Mouse (Mus musculus) right cerebral cortex, postnatal 36 days (tissue): ENCODE results near the gene Oxct2a.
"Not testable (repeated sequence)": the region's sequence is repeated elsewhere in the genome, so short reads cannot be mapped to it uniquely, and the experiment has no call there.

Experiments used
- DNase-seq, 2 experiments: peaks; one replicate each; pipeline ENCODE4 v3.0.0; 2022; ENCODE audit warnings: low spot score in 2 of 2, mixed read lengths in 1 of 2

Oxct2a gene

DNA sequence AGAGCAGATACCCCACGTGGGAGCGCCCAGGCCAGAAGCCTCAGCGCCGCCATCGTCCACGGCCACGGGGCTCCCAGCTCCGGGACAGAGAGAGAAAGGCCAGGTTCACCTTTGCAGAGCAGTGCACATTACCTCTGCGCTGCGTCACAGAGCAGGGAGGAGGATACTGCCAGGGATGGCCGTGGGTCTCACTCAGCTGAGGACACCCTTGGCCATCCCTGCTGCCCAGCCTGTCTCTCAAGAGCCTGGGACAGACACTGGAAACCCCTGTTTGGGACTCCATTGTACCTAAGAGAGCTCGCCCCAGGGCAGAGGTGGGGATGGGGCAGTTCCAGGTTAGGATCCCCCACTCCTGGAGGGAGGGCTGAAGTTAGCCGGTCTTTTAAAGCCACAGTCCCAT, at the start of gene Oxct2a:
Gene Oxct2a, minus strand, starts transcription at position 101 of the 400 bp plus-strand sequence.
- no peak for DNase-seq

DNA sequence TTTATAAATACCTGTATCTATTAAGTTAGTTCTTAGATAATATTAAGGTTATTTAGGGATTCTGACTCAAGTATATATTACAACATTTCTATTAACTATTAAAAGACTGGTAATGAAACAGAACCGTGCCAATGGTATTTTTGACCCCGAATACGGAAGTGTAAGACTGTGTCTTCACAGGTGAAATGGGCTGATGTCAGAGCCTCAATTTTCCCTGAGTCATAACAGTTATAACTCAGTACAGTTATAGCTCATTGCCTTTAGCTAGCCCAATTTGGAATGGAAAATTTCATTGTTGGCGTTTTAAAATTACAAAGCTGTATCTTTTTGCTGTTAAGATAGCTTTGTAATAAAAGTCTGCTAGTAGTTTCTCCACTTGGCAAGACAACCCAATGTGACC, 40.1 kb upstream of the Oxct2a start:
- DNase-seq: no peak

DNA sequence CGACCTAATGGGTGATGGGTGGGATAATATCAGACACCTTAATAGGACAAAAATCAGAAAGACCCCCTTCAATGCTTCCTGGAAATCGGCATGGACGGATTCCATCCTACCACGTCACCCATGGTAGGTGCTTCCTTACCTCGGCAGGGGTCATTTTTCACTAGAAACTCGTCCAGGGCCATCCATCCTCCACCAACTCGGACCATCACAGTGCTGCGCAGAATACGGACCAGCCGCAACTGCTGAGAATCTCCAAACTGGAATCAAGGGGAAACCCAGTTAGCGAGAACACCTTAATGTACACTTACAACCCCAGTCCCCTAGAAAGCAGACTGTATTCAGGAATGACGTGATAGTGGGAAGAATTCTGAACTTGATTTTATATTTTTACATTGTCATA, 37.3 kb upstream of the Oxct2a start:
- no peak for DNase-seq

DNA sequence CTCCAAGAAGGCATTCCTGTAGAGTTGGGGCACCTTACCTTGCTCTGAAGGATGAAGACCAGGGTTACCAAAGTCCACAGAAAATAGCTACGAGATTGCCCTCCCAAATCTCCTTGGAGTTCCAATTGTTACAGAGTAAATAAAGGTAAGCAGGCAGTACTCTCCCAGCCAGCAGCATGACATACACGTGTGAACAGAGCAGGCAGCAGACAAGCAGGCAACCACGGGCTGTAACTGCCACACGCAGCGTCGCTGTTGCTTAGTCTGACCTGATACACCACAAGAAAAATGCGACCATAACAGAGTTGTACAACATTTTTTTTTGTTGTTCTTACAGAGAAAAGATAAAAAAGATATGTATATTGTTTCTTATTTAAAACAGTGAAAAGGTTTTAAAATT, 35.2 kb upstream of the Oxct2a start:
- no peak for DNase-seq

DNA sequence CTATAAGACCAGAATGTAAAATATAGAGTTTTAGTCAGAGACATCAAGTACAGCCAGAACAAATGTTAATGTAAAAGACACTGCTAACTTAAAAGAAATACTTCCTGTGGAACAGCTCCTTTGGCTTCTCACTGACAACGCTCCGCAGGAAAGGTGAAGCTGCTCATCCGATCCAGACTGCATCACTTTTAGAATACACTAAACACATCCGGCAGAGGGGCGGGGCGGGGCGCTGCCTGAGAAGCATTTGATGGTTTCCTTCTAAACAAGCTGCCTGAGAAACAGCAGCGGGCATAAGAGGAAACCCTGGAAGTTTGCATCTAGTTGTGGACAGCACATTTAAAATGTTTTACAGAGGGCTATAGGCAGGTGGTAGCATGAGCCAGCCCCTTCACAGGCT, 32.5 kb upstream of the Oxct2a start:
- DNase-seq: no peak

DNA sequence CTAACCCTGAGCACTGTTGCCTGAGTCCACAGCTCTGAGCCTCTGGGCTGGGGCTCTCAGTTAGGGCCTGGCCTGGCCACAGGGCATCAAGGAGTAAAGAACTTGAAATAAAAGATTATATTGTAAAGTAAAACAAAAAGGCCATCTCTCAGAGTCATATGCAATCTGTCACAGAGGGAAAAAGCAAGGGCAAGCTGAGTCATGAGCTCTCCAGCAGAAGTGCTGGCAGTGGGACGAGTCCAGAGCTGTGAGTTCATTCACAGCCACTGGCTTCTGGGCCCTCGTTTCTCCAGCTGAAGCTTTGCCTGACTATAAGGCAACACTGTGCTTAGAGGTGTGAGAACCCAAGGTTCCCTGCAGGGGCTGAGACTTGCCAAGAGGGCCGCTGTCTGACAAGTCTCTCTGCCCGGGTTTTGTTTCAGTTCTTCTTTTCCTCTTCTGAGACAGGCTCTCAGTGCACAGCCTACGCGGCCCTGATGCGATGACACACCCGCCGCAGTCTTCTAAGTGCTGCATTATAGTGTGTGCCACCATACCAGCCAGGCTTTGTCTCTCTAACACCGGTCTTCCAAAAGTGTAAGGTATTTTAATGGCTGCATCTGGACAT, 29.9 kb upstream of the Oxct2a start:
- DNase-seq: no peak

DNA sequence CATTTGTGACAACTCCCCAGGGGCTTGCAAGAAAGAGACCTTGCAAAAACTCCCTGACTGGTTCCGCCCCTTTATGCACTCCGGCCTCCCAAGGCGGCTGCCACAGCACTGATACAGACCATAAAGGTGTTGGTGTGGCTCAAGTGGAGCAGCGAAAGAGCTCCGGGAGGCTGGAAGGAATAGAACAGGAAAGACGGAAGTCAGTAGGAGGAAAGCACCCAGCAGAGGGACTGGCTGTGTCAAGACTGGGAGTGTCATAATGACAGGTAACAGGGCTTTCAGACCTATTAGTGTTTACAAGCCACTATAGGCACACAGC, 20.0 kb upstream of the Oxct2a start:
- DNase-seq: no peak

DNA sequence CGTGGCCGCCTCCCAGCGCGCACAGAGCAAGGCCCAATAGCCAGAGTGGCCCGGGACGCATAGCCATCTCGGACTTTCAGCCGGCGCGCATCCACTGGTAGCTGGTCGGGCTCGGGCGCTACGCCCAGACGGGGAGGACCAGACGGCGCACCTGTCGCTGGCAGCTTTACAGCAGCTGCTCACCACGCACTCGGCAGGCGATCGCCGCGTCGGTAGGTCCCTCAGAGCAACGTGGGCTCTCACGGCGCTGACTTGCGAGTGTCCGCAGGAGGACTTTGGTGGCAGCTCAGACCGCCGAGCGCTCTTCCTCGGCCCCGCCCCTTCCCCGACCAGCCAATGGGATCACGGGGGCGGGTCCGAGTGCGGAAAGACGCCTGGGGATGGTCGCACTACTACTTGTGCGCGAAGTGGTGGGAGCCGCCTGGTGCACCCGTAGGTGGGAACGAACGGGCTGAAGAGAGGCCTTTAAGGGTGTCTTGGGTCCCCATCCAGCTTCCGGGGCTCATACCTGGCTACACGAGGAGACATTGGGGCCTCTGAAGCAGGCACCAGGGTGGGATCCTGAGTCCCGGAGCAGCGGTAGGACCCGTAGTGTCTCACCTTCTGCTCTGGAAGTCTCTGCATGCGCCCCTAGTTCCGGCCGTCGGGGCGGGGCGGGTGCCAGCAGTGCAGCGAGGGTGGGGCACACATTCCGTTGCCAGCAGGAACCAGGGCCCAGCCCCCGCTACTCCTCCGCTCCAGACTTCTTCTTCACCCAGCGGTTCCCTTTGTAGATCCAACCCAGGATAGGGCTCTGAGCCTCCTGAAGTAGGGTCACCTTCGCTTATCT, 19.4 kb upstream of the Oxct2a start, which contains the start of gene Bmp8a:
Gene Bmp8a, minus strand, starts transcription at position 611 of the 829 bp plus-strand sequence.
- no peak for DNase-seq

DNA sequence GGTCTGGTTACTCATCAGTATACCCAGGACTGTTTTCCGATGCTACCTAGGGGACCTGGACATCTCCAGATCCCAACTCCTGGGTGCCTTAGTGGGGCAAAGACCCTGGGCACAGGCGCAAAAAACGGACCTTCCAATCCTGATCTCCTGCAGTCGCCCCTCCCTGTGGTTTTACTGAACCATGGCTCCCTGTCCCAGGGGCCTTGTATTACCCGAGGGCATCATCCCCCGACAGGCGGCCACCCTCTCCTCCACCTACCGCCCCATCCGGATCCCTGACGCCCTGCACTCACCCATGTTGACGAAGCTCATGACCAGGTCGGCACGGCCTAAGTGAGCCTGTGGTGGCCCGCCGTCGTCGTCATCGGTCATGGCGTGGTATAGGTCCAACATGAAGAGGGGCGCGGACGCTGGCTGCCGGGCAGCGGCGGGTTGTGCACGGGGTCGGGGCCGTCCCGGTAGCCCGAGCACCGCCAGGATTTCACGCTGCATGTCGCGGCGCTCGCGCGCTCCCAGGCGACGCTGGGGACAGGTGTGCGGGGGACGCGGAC, 18.7 kb upstream of the Oxct2a start:
- no peak for DNase-seq

DNA sequence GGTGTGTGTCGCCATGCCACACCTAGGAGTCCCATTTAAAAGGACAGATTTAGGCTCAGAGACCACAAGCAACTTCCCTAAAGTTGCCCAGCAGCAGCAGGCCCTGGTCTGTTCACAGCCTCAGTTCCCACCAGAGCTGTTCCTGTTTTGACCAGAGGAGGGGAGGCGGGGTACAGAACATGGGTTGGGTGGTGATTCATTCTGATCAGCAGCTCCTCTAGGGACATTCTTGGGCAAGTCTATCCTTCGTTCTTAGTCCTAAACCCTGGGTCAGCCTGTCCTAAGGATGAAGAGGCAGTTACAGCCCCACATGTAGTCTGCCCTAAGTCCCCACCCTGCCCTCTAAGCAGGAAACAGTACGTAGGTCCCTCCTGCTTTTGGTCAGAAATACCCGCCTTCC, 16.8 kb upstream of the Oxct2a start:
- DNase-seq: no peak

DNA sequence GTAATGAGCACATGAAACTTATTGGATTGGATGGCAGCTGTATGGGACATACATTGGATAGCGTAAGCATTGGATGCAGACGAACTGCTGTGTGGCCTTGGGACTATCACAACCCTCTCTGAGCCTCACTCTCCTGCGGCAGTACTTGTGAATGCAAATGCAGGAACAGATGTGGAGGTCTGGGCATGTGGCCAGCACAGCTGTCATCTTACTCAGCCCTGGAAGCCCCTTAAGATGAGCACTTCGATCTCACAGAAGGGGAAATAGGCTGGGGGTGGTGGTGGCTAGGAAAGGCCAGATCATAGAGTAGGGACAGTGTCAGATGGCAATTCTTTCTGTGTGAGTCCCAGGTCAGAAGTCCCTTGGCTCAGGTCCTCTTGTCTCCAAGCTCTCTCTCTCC, 14.3 kb upstream of the Oxct2a start:
- no peak for DNase-seq

DNA sequence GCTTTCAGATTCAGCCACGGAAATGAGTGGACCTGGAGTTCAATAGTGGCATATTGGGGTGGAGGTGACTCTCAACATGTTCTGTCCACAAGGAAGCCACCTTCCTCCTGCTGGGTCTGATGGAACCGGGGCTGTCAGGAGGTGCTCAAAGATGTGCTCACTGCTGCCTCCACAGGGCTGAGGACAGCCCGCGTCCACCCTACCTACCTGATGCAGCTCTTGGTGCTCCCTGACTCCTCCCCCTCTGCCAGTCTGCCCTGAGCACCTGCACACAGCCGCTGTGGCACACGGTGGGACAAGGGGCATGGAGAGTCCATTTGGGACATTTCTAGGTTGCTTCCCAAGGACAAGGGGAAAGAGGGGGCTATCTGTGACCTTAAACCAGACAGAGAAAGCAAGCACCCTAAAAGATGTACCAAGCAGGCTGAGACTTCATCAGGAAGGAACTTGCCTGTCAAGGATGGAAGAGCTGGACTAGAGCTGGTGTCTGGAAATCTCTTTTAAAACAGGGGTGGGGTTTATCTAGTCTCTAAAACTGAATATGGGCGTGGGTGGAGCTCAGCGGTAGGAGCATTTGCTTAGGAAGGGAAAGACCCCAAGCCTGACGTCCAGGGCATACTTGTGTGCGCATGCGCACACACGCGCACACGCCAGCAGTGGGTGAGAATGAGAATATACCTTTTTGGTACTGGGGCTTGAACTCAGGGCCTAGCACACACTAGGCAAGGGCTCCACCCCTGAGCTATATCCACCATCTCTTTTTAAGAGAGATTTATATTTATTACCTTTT, 12.6 kb upstream of the Oxct2a start:
- no peak for DNase-seq

DNA sequence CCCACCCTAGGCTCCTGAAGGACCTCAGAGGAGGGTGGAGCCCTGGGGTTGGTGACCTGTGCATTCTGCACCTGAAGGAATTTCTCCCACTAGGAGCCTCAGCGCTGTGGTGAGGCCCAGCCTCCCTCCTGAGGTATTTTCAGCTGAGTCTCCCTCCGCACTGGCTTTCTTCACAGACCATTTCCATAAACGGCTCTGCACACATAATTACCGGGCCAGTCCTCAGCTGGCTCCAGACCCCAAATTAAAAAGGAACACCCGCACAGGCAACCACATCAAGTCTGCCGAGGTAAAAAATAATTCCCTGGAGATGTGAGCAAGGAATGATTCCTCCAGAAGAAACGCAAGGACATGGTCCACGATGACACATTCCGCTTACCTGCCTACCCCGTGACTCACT, 11.8 kb upstream of the Oxct2a start:
- not testable (repeated sequence) for DNase-seq

DNA sequence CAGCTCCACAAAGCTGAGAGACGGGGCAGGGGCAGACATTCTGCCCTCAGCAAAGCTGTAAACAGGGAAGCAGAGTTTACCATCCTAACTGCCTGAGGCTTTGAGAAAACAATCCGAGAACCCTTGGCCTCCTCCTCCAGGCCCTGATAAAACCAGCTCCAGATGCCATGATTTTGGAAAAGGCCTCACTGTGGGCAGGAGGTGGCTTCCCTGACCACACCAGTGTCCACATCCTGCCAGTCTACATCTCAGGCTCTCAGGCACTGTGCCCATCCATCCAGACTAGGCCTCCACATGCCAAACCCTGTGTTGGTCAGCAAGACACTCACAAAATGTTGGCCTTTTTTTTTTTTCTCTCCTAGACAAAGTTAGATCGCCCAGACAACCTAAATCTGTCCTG, 10.7 kb upstream of the Oxct2a start:
- no peak for DNase-seq

DNA sequence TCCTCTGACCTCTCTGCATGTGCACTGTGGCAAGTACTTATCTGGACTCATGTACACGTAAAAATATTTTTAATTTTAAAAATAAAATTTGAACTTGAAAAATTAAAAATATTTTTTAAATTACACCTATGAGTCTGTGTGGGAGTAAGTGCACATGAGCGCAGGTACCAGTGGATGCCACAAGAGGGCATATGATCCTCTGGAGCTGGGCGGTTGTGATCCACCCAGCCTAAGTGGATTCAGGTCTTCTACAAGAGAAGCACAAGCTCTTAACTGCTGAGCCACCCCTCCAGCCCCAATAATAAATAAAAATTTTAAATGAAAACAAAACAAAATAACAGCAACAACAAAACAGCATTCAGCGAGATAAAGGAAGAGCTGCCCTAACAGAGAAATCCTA, 9.7 kb upstream of the Oxct2a start:
- no peak for DNase-seq

DNA sequence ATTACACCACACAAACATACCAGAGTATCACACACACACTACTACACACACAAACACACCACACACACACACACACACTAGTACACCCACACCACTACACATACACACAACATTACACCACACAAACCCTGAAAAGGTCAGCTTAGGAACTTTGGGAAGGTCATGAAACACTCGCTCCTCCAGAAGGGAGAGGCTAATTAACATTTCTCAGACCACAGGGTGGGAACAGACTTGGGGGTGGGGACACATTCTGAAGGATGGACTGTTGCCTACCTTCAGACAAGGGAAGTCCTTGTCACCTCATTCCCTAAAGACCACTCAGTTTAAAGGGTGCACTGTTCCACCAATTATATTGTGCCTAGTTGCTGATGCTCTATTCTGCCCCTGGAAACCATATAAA, 8.5 kb upstream of the Oxct2a start:
- not testable (repeated sequence) for DNase-seq

DNA sequence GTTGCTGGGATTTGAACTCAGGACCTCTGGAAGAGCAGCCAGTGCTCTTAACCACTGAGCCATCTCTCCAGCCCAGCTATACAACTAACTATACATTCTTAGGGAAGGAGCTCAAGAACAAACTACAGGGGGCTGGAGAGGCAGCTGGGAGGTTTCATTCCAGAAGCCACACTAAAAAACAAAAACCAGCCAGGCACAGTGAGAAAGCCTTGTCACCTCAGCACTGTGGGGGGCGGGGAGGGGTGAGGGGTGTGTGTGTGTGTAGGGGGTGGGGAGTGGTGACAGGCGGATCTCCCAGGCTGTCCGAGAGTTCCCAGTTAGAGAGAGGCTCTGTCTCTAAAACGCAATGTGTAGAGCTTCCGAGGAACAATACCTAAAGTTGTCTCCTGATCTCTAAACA, 7.9 kb upstream of the Oxct2a start:
- DNase-seq: no peak

DNA sequence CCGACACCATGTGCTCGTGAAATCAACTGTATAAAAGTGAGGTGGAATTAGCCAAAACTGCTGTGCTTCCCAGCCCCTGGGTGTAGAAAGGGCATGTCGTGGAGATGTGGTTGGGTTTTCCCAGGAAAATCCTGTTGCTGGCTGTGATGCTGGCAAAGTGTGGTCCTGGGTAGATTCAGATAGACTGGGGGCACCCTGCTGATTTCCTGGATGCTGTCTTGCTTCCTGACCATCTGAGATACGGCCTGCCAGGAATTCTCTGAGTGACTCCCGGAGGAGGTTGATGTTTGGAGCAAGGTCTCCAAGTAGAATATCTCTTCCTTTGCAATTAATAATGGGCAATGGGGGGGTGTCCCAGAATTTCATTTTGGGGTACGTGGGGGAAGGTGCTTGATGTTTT, 5.5 kb upstream of the Oxct2a start:
- no peak for DNase-seq

DNA sequence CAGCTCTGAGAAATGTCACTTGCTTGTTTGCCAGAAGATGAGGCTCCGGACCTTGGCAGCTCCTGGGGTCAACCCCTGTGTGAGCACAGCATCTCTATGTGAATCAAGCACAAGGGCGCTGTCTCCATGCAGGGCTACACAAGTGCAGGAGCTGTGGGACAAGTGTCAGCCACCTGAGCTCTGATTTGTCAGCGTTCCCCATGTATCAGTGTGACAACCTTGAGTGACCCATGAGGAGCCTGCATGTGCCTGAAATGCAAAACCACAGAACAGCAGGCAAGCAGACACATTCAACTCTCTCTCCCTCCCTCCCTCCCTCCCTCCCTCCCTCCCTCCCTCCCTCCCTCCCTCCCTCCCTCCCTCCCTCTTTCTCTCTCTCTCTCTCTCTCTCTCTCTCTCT, 4.2 kb upstream of the Oxct2a start:
- no peak for DNase-seq

DNA sequence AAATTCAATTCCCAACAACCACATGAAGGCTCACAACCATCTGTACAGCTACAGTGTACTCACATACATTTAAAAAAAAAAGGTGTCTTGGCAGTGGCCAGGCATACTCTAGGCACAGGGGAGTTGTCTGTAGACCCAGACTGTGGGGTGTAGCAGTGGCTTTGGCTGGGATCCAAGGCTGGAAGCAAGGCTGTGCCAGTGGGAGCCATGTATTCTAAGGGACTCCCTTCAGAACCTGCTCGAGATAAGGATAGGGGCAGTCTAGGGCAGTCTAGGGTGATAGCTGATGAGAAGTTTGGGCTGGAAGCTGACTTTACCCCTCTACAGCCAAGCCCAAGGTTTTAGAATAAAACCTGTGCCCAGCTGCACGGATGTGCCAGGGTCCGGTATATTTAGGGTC, 2.7 kb upstream of the Oxct2a start:
- DNase-seq: no peak

DNA sequence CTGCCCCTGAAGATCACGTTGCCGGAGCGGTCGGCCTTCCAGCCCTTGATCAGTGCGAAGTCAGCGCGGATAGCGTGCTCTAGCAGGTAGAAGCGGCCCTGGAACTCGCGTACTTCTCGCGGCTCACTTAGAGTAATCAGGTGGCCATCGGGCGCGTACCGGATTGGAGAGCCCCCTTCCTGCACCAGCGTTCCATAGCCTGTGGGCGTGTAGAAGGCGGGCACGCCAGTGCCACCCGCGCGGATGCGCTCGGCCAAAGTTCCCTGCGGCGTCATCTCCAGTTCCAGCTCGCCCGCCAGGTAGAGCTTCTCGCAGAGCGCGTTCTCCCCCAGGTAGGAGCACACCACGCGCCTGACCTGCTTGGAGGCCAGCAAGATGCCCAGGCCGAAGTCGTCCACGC, 524 bp downstream of the Oxct2a start:
- not testable (repeated sequence) for DNase-seq

DNA sequence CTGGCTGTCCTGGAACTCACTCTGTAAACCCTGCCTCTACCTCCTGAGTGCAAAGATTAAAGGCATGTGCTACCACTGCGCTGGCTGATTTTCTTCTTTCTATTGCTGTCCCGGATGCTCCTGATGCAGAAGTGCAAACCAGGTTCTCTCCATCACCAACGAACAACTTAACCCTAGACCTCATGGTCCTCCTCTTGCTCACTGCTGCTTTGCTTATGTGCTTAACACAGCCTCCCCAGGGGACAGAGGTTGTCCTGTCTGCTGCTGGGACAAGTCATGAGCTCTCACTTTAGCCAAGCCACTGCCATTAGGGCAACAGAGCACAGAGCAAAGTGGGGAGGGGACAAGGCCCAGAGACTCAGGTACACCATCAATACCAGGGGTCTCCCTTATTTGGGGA, 8.9 kb downstream of the Oxct2a start:
- DNase-seq: no peak

DNA sequence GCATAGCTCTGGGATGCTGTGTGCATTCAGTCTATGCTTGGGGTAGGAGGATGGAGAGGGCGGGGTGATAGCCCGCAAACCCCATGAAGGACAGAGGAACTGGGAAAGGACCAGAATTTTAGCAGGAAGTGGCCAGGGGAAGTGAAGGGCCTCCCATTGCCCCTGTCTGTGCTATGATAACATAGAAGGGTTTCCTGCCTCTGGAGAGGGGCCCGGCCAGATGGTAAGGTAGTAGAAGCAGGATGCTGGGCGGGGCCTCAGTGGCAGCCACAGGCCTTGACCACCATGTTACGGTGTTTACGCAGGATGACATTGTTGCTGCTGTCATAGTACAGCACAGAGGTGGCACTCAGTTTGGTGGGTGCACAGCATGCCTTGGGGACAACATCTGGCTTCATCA, 10.4 kb downstream of the Oxct2a start:
- DNase-seq: no peak
